Mouse (Mus musculus) heart, adult 2 months (tissue): ENCODE data around the gene Cdc16.

Source experiments
- CTCF ChIP-seq: fragments of 200-600 bp; IDR thresholded peaks from 2 replicates; pipeline ENCODE4 v1.8.1; 2022; ENCODE audit warnings: antibody characterized with exemption, mild to moderate bottlenecking, moderate library complexity
- POLR2A ChIP-seq: fragments of 200-500 bp; IDR thresholded peaks from 2 replicates; pipeline ENCODE4 v1.6.1; 2011; ENCODE audit warnings: mild to moderate bottlenecking, low read depth, low read length, control low read depth; ENCODE audit not compliant: insufficient read depth

DNA sequence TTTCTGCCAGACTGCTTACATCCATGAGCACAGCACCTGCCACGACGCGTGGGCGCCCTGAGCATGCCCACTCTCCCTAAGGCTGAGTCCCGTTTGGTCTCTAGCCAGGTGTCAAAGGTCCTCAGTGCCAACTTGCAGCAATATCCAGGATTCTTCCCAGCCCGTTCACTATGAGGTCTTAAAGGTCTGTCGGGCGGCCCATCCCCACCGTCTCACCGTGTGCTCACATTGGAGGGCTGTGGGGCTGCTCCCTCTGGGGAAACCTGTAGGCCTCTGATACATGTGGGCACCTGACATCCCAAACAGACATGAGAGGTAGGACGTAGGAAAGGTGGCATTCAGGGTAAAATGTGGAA lies 36.2 kb downstream of the Cdc16 start:
- TF ChIP-seq CTCF (no peak), POLR2A (no peak)
